In the genomic region with DNA sequence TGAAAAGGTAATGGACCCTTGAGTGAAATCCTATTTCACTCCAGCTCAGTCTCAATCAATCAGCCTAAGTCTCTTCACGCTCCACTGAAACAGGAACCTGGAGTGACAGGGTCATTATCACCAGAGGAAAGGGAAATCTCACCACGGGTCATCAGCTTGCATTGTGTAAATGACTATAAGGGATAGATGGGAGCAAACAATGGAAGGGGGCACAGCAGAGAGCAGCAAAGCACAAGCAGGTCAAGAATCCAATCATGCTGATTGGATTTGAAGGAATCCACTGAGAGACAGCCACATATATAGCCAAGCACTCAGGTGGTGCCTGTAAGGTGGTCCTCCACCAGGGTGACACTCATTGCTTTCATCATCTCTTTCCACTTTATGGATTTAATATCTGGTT, we compare ENCODE assay signal across 21 mouse cellular contexts. TPM values are rescaled to one million over a fixed set of nuclear protein-coding genes. Genes with fewer than 3 reads are reported as not detected.
DNase-seq lines count a peak whose midpoint lies in the region; ATAC-seq and TF ChIP-seq lines count a peak whose summit lies in the region.
"Had no signal": no experiment of that assay in that cellular context is flagged by ENCODE, and none has a peak within 500 bp of the region (broad histone marks: within the 10 kb centered on the region; RNA-seq: fewer than 3 reads in every experiment).

No protein-coding gene starts in this region.

- H3K27ac ChIP-seq in forebrain, embryonic 10.5 days: peak overlapping the region; percentile 56; the same call in 1 of the 2 replicates
- H3K27ac ChIP-seq in forebrain, embryonic 15.5 days (replicated peaks): no peak overlapping the region
- H3K27ac ChIP-seq in layer of hippocampus, adult 2 months: peak overlapping the region; percentile 64; the same call in 1 of the 2 replicates
- no peak overlapping the region for H3K27ac ChIP-seq in neural tube, embryonic 12.5 days
- H3K27ac ChIP-seq: embryonic facial prominence, embryonic 15.5 days; heart, adult 2 months; limb, embryonic 15.5 days had no signal

- H3K4me2 ChIP-seq in forebrain, embryonic 15.5 days (replicated peaks): no peak overlapping the region
- no peak overlapping the region for H3K4me2 ChIP-seq in neural tube, embryonic 12.5 days (replicated peaks)
- H3K4me2 ChIP-seq: embryonic facial prominence, embryonic 15.5 days; limb, embryonic 15.5 days had no signal

- H3K4me1 ChIP-seq in forebrain, embryonic 10.5 days: peaks cover 47% of the 10 kb centered on the region
- 0 out of 2 replicates have a peak, but pooled peaks cover 6% of the 10 kb centered on the region for H3K4me1 ChIP-seq in forebrain, embryonic 15.5 days
- H3K4me1 ChIP-seq in neural tube, embryonic 12.5 days: no peaks in the 10 kb centered on the region
- H3K4me1 ChIP-seq: limb, embryonic 15.5 days had no signal

- no peak for TF ChIP-seq CTCF in layer of hippocampus, adult 2 months (conservative IDR thresholded peaks at IDR 0.05)

- intact Hi-C loops in left cerebral cortex, postnatal 36 days (cut with DNase I): no loop called here

- no peak for ATAC-seq in forebrain, embryonic 15.5 days (replicated peaks)
- 0 out of 2 replicates have a peak, but pooled peaks have one; percentile 41 for ATAC-seq in neural tube, embryonic 12.5 days (ENCODE audit: low FRiP score, low read depth)
- ATAC-seq: forebrain, embryonic 16.5 days; inflammation-experienced regulatory T-cells, adult 6 months; liver, postnatal 0 days had no signal

- 13% methylated on average over 2 of the region's 2 CpGs for WGBS in forebrain, embryonic 10.5 days
- WGBS in forebrain, embryonic 15.5 days: 9% methylated on average over 2 of the region's 2 CpGs
- WGBS in neural tube, embryonic 12.5 days: 12% methylated on average over 2 of the region's 2 CpGs

- H3K36me3 ChIP-seq in forebrain, embryonic 10.5 days (replicated peaks): no peaks in the 10 kb centered on the region
- no peaks in the 10 kb centered on the region for H3K36me3 ChIP-seq in forebrain, embryonic 15.5 days
- no peaks in the 10 kb centered on the region for H3K36me3 ChIP-seq in neural tube, embryonic 12.5 days
- H3K36me3 ChIP-seq: embryonic facial prominence, embryonic 15.5 days; limb, embryonic 15.5 days had no signal

- no peaks in the 10 kb centered on the region for H3K9me3 ChIP-seq in forebrain, embryonic 10.5 days
- no peaks in the 10 kb centered on the region for H3K9me3 ChIP-seq in forebrain, embryonic 15.5 days
- H3K9me3 ChIP-seq in neural tube, embryonic 12.5 days: no peaks in the 10 kb centered on the region
- H3K9me3 ChIP-seq: embryonic facial prominence, embryonic 15.5 days; limb, embryonic 15.5 days; megakaryocyte, embryonic 14.5 days had no signal

- H3K4me3 ChIP-seq in forebrain, embryonic 10.5 days: no peak overlapping the region
- no peak overlapping the region for H3K4me3 ChIP-seq in forebrain, embryonic 15.5 days
- H3K4me3 ChIP-seq in layer of hippocampus, adult 2 months: no peak overlapping the region
- no peak overlapping the region for H3K4me3 ChIP-seq in neural tube, embryonic 12.5 days
- H3K4me3 ChIP-seq: embryonic facial prominence, embryonic 15.5 days; heart, adult 2 months; limb, embryonic 15.5 days; megakaryocyte, embryonic 14.5 days had no signal

- DNase-seq in forebrain, embryonic 10.5 days (ENCODE audit: extremely low spot score, low spot score): peak; percentile 37
- no peak for DNase-seq in layer of hippocampus, adult 2 months (ENCODE audit: low spot score in 2 of 2)
- DNase-seq in layer of hippocampus, postnatal 10 days (ENCODE audit: low spot score in 2 of 2): no peak
- peak; percentile 59 for DNase-seq in embryo, embryonic 11 days
- no peak for DNase-seq in gastrocnemius, adult 8-10 months (ENCODE audit: low spot score in 2 of 2)
- DNase-seq in left cerebral cortex, postnatal 36 days (ENCODE audit: low spot score in 2 of 2): no peak
- DNase-seq: cerebellum, postnatal 10 days; heart, adult 2 months; kidney, adult 9 months; kidney, postnatal 36 days; liver, postnatal 0 days; lung, postnatal 14 days; right cerebral cortex, postnatal 4 days; thymus, postnatal 4 days had no signal

- peaks cover 34% of the 10 kb centered on the region for H3K27me3 ChIP-seq in forebrain, embryonic 10.5 days (ENCODE audit: poor library complexity, severe bottlenecking)
- no peaks in the 10 kb centered on the region for H3K27me3 ChIP-seq in forebrain, embryonic 15.5 days
- no peaks in the 10 kb centered on the region for H3K27me3 ChIP-seq in neural tube, embryonic 12.5 days (replicated peaks)
- H3K27me3 ChIP-seq: embryonic facial prominence, embryonic 15.5 days; limb, embryonic 15.5 days had no signal

- no peak overlapping the region for H3K9ac ChIP-seq in forebrain, embryonic 15.5 days (replicated peaks)
- H3K9ac ChIP-seq in neural tube, embryonic 12.5 days: no peak overlapping the region
- H3K9ac ChIP-seq: embryonic facial prominence, embryonic 15.5 days; limb, embryonic 15.5 days; liver, postnatal 0 days had no signal

RNA-seq across cellular contexts. Expression of a gene that starts 18.6 kb away (rescaled TPM):
- 75.2 and 81.4 TPM in 2 replicates for polyA plus RNA-seq in forebrain, embryonic 10.5 days (2016; fragmentation: Nextera tagmentation; extraction: Ambion mirVana)
- polyA plus RNA-seq in forebrain, embryonic 15.5 days (2015; fragmentation: Nextera tagmentation; extraction: Ambion mirVana): 55.5 and 60.7 TPM in 2 replicates
- total RNA-seq in layer of hippocampus, adult 2 months (2021): 10 to 100 TPM; 38.2 to 40.6 TPM
- total RNA-seq in layer of hippocampus, postnatal 10 days (2021): 10 to 100 TPM; 38.5 to 41.6 TPM
- 61.2 and 64.0 TPM in 2 replicates for polyA plus RNA-seq in neural tube, embryonic 12.5 days (2016; fragmentation: Nextera tagmentation; extraction: Ambion mirVana)
- 10 to 100 TPM; 13.5 to 21.3 (median 16.4) TPM for total RNA-seq in gastrocnemius, adult 8-10 months (2022)
- 10 to 100 TPM; 22.6 to 30.6 TPM for total RNA-seq in left cerebral cortex, postnatal 36 days (2021)

RNA-seq across cellular contexts. Expression of a gene that starts 49.7 kb away (rescaled TPM):
- 72.5 and 77.8 TPM in 2 replicates for polyA plus RNA-seq in forebrain, embryonic 10.5 days (2016; fragmentation: Nextera tagmentation; extraction: Ambion mirVana)
- 52.2 and 53.4 TPM in 2 replicates for polyA plus RNA-seq in forebrain, embryonic 15.5 days (2015; fragmentation: Nextera tagmentation; extraction: Ambion mirVana)
- total RNA-seq in layer of hippocampus, adult 2 months (2021): 100 to 1,000 TPM; 110 to 113 TPM
- 100 to 1,000 TPM; 130 TPM for total RNA-seq in layer of hippocampus, postnatal 10 days (2021)
- polyA plus RNA-seq in neural tube, embryonic 12.5 days (2016; fragmentation: Nextera tagmentation; extraction: Ambion mirVana): 50.5 and 57.8 TPM in 2 replicates
- 10 to 100 TPM; 21.8 to 26.2 (median 23.5) TPM for total RNA-seq in gastrocnemius, adult 8-10 months (2022)
- 100 to 1,000 TPM in 1 of 2 experiments, 10 to 100 TPM in 1; 99.2 to 130 TPM for total RNA-seq in left cerebral cortex, postnatal 36 days (2021)

Comparison
In these comparisons a context has a peak if more than half of its experiments do, and no peak if none do; other contexts are left out.
1. H3K27ac ChIP-seq: peak in forebrain, embryonic 10.5 days (single experiment) and layer of hippocampus, adult 2 months (single experiment); none in forebrain, embryonic 15.5 days (single experiment) and neural tube, embryonic 12.5 days (single experiment).
2. DNase-seq: peak in forebrain, embryonic 10.5 days (single experiment) and embryo, embryonic 11 days (single experiment); none in layer of hippocampus, adult 2 months (0 of 2), layer of hippocampus, postnatal 10 days (0 of 2), gastrocnemius, adult 8-10 months (0 of 2) and left cerebral cortex, postnatal 36 days (0 of 2).